Mouse (Mus musculus) midbrain, embryonic 11.5 days (tissue): ENCODE measurements around the gene Ptpro. TPM values are rescaled to one million over a fixed set of nuclear protein-coding genes. Genes with fewer than 3 reads are reported as not detected.

Source experiments
- ATAC-seq: fragments of 200-750 bp; cut with Nextera tagmentation; 2 replicates; pipeline ENCODE4 v1.8.0; 2017; ENCODE audit warnings: moderate TSS enrichment, moderate library complexity; ENCODE audit not compliant: low FRiP score
- DNase-seq: peaks from one replicate; pipeline ENCODE4 v3.0.0; 2015; ENCODE audit warnings: low spot score; ENCODE audit errors: missing footprints
- H3K27ac ChIP-seq: fragments of 300-500 bp; sonication (generic); 2 replicates; pipeline ENCODE4 v1.5.1; 2014; ENCODE audit warnings: low read depth, low read length
- H3K27me3 ChIP-seq: fragments of 300-500 bp; sonication (generic); 2 replicates; pipeline ENCODE4 v1.6.1; 2014; ENCODE audit warnings: mild to moderate bottlenecking, low read length, moderate library complexity, mixed read lengths; ENCODE audit not compliant: control insufficient read depth, insufficient read depth
- H3K36me3 ChIP-seq: fragments of 300-500 bp; sonication (generic); 2 replicates; pipeline ENCODE4 v1.6.1; 2014; ENCODE audit warnings: mild to moderate bottlenecking, low read length, moderate library complexity, mixed read lengths; ENCODE audit not compliant: control insufficient read depth, insufficient read depth
- H3K4me1 ChIP-seq: fragments of 300-500 bp; sonication (generic); 2 replicates; pipeline ENCODE4 v1.6.1; 2014; ENCODE audit warnings: low read length; ENCODE audit not compliant: control insufficient read depth, insufficient read depth
- H3K4me2 ChIP-seq: fragments of 300-500 bp; sonication (generic); 2 replicates; pipeline ENCODE4 v1.6.1; 2014; ENCODE audit warnings: mild to moderate bottlenecking, moderate library complexity
- H3K4me3 ChIP-seq: fragments of 300-500 bp; sonication (generic); 2 replicates; pipeline ENCODE4 v1.5.1; 2014; ENCODE audit warnings: low read depth, low read length
- H3K9ac ChIP-seq: fragments of 300-500 bp; sonication (generic); 2 replicates; pipeline ENCODE4 v1.6.1; 2014; ENCODE audit warnings: low read length
- H3K9me3 ChIP-seq: fragments of 300-500 bp; sonication (generic); 2 replicates; pipeline ENCODE4 v1.6.1; 2016; ENCODE audit warnings: low read length; ENCODE audit not compliant: control insufficient read depth
- WGBS: fragments of 180-500 bp; shearing (Covaris S2); extraction: QIAGEN DNeasy Blood & Tissue Kit; methylation state at CpG from one replicate; pipeline ENCODE4 v1.1.7; 2014; 5-methylcytosine and 5-hydroxymethylcytosine counted together
- polyA plus RNA-seq: library from polyadenylated mRNA; unstranded; fragments of >200 nt; fragmentation: Nextera tagmentation; extraction: Ambion mirVana; gene quantifications from 2 replicates; pipeline ENCODE4 v1.2.1, GENCODE M21; 2014

The Ptpro gene
- polyA plus RNA-seq, 1 experiment from 2014 or later = 17.5 TPM

DNA sequence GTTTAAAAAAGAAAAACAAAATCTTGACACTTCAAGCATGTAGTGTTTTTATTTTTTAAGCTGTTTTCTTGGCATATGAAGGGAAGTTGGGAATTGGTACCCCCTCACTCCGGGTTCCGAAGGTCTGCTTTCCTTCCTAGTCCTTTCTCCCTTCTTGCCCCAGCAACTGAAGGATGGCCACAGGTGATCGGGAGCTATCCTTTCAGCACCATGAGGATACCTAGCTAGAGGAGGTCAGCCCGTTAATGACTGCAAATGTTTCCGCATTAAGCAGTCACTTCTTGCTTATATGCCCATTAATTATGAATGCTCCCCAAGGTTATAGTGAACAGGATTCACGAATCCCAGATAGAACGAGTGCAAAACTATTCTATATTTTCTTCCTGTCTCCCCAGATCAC lies 1.3 kb downstream of the Ptpro start:
- Histone ChIP-seq H3K4me1 (0 out of 2 replicates have a peak, but pooled peaks cover 4% of the 10 kb centered on the region), H3K27me3 (no peaks in the 10 kb centered on the region), H3K9ac (peak overlapping the region; percentile 22), H3K4me2 (peak overlapping the region; percentile 92), H3K36me3 (no peaks in the 10 kb centered on the region), H3K9me3 (no peaks in the 10 kb centered on the region), H3K27ac (no peak overlapping the region), H3K4me3 (peak overlapping the region; percentile 53)
- no peak for DNase-seq
- no peak for ATAC-seq
- 11% methylated on average over 7 of the region's 7 CpGs for WGBS

DNA sequence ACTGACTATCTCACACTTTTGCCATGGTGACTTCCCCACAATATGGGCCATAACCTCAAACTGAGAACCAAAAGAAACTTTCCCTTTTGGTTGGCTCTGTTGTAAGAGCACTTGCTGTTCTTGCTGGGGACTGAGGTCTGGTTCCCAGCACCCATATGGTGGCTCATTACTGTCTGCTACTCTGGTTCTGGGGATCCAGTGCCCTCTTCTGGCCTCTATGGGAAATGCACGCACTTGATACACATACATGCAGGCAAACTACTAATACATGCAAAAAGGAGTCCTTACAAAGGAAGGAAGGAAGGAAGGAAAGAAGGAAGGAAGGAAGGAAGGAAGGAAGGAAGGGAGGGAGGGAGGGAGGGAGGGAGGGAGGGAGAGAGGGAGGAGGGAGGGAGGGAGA lies 8.9 kb downstream of the Ptpro start:
- Histone ChIP-seq H3K27ac (no peak overlapping the region), H3K4me1 (peaks cover 2% of the 10 kb centered on the region; the same call in 1 of the 2 replicates), H3K4me2 (no peak overlapping the region), H3K27me3 (no peaks in the 10 kb centered on the region), H3K9ac (no peak overlapping the region), H3K9me3 (no peaks in the 10 kb centered on the region; the same call in 1 of the 2 replicates), H3K4me3 (no peak overlapping the region), H3K36me3 (no peaks in the 10 kb centered on the region)
- DNase-seq (no peak), ATAC-seq (no peak)
- 100% methylated on average over 1 of the region's 1 CpGs for WGBS

- WGBS = 38% methylated on average over 3 of the region's 3 CpGs
- peak; percentile 66; the same call in 1 of the 2 replicates for ATAC-seq
- H3K27me3 ChIP-seq = no peaks in the 10 kb centered on the region
- H3K27ac ChIP-seq = no peak overlapping the region
- H3K36me3 ChIP-seq = no peaks in the 10 kb centered on the region
- no peak overlapping the region for H3K4me3 ChIP-seq
- DNase-seq = no peak
- H3K9me3 ChIP-seq = no peaks in the 10 kb centered on the region; the same call in 1 of the 2 replicates
- no peak overlapping the region for H3K4me2 ChIP-seq
- H3K9ac ChIP-seq = no peak overlapping the region
- peaks cover 2% of the 10 kb centered on the region; the same call in 1 of the 2 replicates for H3K4me1 ChIP-seq
Measured at GRCm38 (mm10) chr6:137262087-137262486, 10.0 kb downstream of the Ptpro start.

DNA sequence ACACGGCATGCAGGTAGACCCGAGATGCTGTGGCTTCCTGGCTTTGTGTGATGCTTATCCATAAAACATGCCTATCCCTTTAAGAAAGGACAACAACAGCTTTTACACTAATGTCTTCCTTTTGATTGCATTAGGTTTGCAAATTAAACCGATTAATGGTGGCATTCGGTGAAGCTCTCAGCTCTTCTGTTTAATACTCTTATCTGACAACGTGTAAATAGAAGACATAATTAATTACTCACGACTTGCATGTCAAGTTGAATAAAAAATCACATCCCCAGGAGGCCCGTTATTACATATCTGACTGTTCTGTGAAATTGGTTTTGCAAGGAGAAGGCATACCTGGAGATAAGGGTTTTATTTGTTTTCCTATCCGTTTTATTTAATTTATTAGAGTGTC lies 15.9 kb downstream of the Ptpro start:
- Histone ChIP-seq H3K9me3 (no peaks in the 10 kb centered on the region), H3K9ac (no peak overlapping the region), H3K4me3 (no peak overlapping the region), H3K36me3 (no peaks in the 10 kb centered on the region), H3K4me1 (peaks cover 5% of the 10 kb centered on the region; the same call in 1 of the 2 replicates), H3K27me3 (no peaks in the 10 kb centered on the region), H3K4me2 (no peak overlapping the region), H3K27ac (no peak overlapping the region)
- DNase-seq = no peak
- 87% methylated on average over 8 of the region's 8 CpGs for WGBS
- ATAC-seq = no peak

DNA sequence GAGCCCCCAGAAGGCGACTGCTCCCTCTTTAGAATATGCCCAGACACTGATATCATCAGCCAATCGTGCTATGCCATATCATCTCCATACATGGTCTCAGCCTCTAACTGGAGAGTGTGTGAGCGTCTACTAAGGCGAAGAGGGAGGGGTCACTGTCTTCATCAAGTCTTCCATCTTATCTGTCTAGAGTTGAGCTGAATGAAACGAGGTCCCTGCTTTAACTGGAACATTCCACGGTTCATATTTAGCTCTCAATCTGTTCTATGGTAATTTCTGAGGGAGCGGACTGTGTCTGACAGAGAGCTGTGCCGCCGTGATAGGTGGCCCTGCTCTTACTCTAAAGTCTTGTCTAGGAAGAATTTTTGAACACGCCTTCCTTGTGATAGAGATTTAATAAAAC lies 16.5 kb downstream of the Ptpro start:
- no peak overlapping the region for H3K4me3 ChIP-seq
- WGBS = 92% methylated on average over 10 of the region's 10 CpGs
- ATAC-seq = no peak

DNA sequence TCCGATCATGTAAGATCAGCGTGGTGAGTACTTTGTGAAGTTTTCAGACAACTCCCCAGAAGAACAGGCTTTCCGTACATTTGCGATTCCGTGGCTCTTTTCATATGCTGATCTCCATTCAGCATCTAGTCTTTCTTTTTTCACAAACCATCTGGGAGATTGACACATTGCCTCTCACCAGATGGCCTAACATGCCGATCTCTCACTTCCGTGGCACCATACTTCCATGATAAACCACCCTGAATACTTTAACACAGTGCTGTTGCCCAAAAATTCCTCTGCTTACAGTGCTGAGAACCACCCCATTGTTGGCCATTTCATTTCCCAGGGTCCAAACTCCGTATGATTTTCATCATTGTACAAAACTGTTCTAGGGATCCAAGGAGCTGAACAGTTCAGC lies 20.4 kb downstream of the Ptpro start:
- WGBS = 63% methylated on average over 8 of the region's 8 CpGs
- Histone ChIP-seq H3K4me3 (no peak overlapping the region), H3K36me3 (no peaks in the 10 kb centered on the region), H3K4me2 (no peak overlapping the region), H3K9ac (no peak overlapping the region), H3K27ac (no peak overlapping the region), H3K27me3 (no peaks in the 10 kb centered on the region), H3K9me3 (no peaks in the 10 kb centered on the region; the same call in 1 of the 2 replicates), H3K4me1 (peaks cover 5% of the 10 kb centered on the region)
- peak; percentile 63 for ATAC-seq
- DNase-seq = peak; percentile 85

More for the DNA sequence above, 16.5 kb downstream of the Ptpro start:
- H3K4me2 ChIP-seq = no peak overlapping the region
- H3K27ac ChIP-seq = no peak overlapping the region
- no peaks in the 10 kb centered on the region for H3K9me3 ChIP-seq
- H3K4me1 ChIP-seq = peaks cover 5% of the 10 kb centered on the region; the same call in 1 of the 2 replicates
- DNase-seq = no peak
- no peaks in the 10 kb centered on the region for H3K27me3 ChIP-seq
- H3K9ac ChIP-seq = no peak overlapping the region
- H3K36me3 ChIP-seq = no peaks in the 10 kb centered on the region

DNA sequence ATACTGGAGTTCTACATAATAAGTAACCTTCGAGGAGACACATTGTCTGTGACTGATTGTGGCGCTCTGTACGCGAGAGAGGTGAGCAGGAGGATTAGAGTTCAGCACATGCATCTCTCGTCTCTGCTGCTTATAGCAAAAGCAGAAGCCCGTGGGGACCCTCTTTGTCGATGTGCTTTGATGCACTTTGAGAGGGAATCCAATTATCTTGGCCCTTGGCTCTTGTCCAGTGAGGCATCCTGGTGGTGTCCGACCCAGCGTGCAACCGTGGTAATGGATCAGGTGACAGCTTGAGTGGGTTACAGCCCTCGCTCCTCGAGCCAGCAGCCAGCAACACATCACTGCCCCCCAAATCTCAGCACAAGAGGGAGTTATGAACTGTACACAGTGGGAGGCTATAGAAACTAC lies 25.5 kb downstream of the Ptpro start:
- Histone ChIP-seq H3K27me3 (no peaks in the 10 kb centered on the region), H3K27ac (no peak overlapping the region), H3K4me3 (no peak overlapping the region), H3K9ac (no peak overlapping the region), H3K36me3 (no peaks in the 10 kb centered on the region), H3K4me2 (no peak overlapping the region), H3K9me3 (no peaks in the 10 kb centered on the region; the same call in 1 of the 2 replicates), H3K4me1 (peaks cover 3% of the 10 kb centered on the region)
- DNase-seq (no peak), ATAC-seq (peak; percentile 64)
- WGBS = 31% methylated on average over 12 of the region's 12 CpGs

GRCm38 (mm10) chr6:137279576-137279975 lies 27.5 kb downstream of the Ptpro start:
- no peak overlapping the region for H3K4me2 ChIP-seq
- H3K4me3 ChIP-seq = no peak overlapping the region
- no peak overlapping the region for H3K9ac ChIP-seq
- no peaks in the 10 kb centered on the region for H3K27me3 ChIP-seq
- H3K36me3 ChIP-seq = no peaks in the 10 kb centered on the region
- no peaks in the 10 kb centered on the region; the same call in 1 of the 2 replicates for H3K4me1 ChIP-seq
- no peaks in the 10 kb centered on the region; the same call in 1 of the 2 replicates for H3K9me3 ChIP-seq
- WGBS = 86% methylated on average over 7 of the region's 7 CpGs
- ATAC-seq (no peak), DNase-seq (no peak)
- no peak overlapping the region for H3K27ac ChIP-seq

DNA sequence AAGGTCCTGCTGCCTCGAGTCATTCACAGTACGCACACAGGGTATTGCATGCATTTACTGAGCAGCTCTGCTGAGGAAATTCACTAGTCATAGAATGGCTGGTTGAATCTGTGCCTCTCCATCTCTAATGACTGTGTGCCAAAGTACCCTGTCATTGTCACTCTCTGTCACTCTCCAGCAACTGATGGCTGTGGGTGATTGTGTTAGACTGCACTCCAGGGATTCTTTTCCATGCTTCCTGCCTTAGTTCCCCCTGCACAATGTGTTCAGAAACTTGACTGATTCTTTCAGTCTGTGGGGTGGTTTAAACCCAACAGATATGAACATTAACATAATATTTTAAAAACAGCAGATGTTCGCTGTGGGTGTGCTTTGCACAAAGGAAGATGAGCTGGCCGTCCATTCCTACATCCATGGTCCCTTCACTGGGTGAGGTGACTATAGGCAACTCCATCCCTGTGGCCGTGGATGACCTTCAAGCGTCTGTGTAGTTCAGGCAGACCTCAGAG lies 29.5 kb downstream of the Ptpro start:
- Histone ChIP-seq H3K9me3 (no peaks in the 10 kb centered on the region; the same call in 1 of the 2 replicates), H3K4me3 (no peak overlapping the region), H3K4me1 (no peaks in the 10 kb centered on the region; the same call in 1 of the 2 replicates), H3K27me3 (no peaks in the 10 kb centered on the region), H3K4me2 (no peak overlapping the region), H3K9ac (no peak overlapping the region), H3K27ac (no peak overlapping the region), H3K36me3 (no peaks in the 10 kb centered on the region)
- DNase-seq (no peak), ATAC-seq (no peak; the same call in 1 of the 2 replicates)
- WGBS = 89% methylated on average over 6 of the region's 6 CpGs
